Mouse (Mus musculus): ENCODE data around the gene Qser1.

- TF ChIP-seq ELF1 (IDR thresholded peaks at IDR 0.05; ENCODE audit: low read depth, low read length): no peak
- TF ChIP-seq CTCF (IDR thresholded peaks at IDR 0.05 in 2 of 3, conservative IDR thresholded peaks at IDR 0.05 in 1 of 3; ENCODE audit: control insufficient read depth in 1 of 3, insufficient read depth in 1 of 3, low read depth in 2 of 3, low read length in 3 of 3, poor library complexity in 1 of 3, severe bottlenecking in 1 of 3): no peak
Measured at GRCm38 (mm10) chr2:104736241-104736640, 80.3 kb downstream of the Qser1 start.
